Mouse (Mus musculus): ENCODE results near the gene Hist1h2af. TPM values are rescaled to one million over a fixed set of nuclear protein-coding genes. Genes with fewer than 3 reads are reported as not detected.

The Hist1h2af gene
- total RNA-seq, 1 experiment: 1,402 TPM

DNA sequence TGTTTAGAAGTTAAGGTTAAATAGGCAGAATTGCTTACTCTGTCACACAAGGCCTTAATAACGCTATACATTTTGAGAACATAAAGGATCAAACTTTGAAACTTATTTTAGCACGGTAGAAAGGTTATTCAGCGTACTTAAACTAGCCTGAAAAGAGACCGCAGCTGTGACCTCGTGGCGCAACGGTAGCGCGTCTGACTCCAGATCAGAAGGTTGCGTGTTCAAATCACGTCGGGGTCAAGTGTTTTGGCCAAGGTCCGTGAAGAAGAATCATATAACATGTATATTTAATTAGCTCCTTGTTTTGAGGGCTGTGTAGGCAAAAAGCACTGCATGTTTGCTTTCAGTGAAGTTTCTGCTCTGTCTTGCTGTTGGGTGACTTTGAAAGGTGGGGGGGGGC, 27.4 kb upstream of the Hist1h2af start:
- Histone ChIP-seq H3K27ac (ENCODE audit: insufficient read depth, low read depth, low read length, poor library complexity, severe bottlenecking) (peak overlapping the region; percentile 52; the same call in 1 of the 2 replicates), H3K4me1 (ENCODE audit: control insufficient read depth in 2 of 2, insufficient read depth in 2 of 2, low read length in 2 of 2, poor library complexity in 1 of 2) (peaks cover 5 to 6% of the 10 kb centered on the region in 2 experiments; a peak in 2 of 4 replicates), H3K36me3 (ENCODE audit: control insufficient read depth, insufficient read depth, low read length, poor library complexity, severe bottlenecking) (no peaks in the 10 kb centered on the region), H3K4me3 (ENCODE audit: insufficient read depth in 1 of 2, low read depth in 1 of 2, low read length in 2 of 2, poor library complexity in 1 of 2, severe bottlenecking in 1 of 2) (peak overlapping the region; percentile 53 to 69), H3K9me3 (ENCODE audit: control insufficient read depth, insufficient read depth, low read depth, low read length) (no peaks in the 10 kb centered on the region), H3K9ac (ENCODE audit: insufficient read depth, low read depth, low read length, poor library complexity, severe bottlenecking) (no peak overlapping the region; the same call in 1 of the 2 replicates)
- peak; percentile 72 for DNase-seq (ENCODE audit: low read depth, low spot score)
- TF ChIP-seq CHD2 (IDR thresholded peaks at IDR 0.05; ENCODE audit: low read depth, low read length) (no peak), MAFK (IDR thresholded peaks at IDR 0.05; ENCODE audit: insufficient read depth, low read depth, low read length) (0 out of 2 replicates have a peak, but pooled peaks have one; percentile 40)
- in situ Hi-C loops (cut with MboI; ENCODE audit: low sequenced_read_pairs in 2 of 2, unreplicated experiment in 2 of 2): loop anchor here (25.0 kb wide), 1 partner anchor 194 kb away; no protein-coding TSS in a partner anchor

DNA sequence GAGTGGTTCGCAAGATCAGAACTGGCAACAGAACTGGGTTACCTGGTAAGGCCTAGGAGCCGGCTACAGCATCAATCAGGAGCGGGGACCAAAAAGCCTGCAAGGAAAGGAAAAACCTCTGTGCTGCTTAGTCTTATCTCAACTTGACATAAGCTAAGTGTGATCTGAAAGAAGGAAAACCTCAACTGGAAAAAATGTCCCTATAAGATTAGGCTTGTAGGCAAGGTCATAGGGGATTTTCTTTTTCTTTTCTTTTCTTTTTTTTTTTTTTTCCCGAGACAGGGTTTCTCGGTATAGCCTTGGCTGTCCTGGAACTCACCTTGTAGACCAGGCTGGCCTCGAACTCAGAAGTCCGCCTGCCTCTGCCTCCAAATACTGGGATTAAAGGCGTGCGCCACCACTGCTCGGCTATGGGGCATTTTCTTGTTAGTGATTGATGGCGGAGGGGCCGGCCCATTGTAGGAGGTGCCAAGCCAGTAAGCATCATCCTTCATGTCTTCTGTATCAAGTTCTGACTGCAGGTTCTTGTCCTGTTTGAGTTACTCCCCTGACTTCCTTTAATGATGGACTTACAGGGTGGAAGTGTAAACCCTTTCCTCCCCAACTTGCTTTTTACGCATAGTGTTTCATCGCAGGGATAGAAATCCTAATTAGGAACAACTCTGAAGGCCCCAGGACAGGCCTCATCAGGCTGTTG, 26.7 kb upstream of the Hist1h2af start:
- no peaks in the 10 kb centered on the region for H3K36me3 ChIP-seq (ENCODE audit: control insufficient read depth, insufficient read depth, low read length, poor library complexity, severe bottlenecking)
- H3K9ac ChIP-seq (ENCODE audit: insufficient read depth, low read depth, low read length, poor library complexity, severe bottlenecking): peak overlapping the region; percentile 38; the same call in 1 of the 2 replicates
- in situ Hi-C loops (cut with MboI; ENCODE audit: low sequenced_read_pairs in 2 of 2, unreplicated experiment in 2 of 2): loop anchor here (25.0 kb wide), 1 partner anchor 195 kb away; no protein-coding TSS in a partner anchor
- peak; percentile 79 for DNase-seq (ENCODE audit: low read depth, low spot score)
- peaks cover 6 to 7% of the 10 kb centered on the region in 2 experiments; a peak in 2 of 4 replicates for H3K4me1 ChIP-seq (ENCODE audit: control insufficient read depth in 2 of 2, insufficient read depth in 2 of 2, low read length in 2 of 2, poor library complexity in 1 of 2)
- H3K4me3 ChIP-seq (ENCODE audit: insufficient read depth in 1 of 2, low read depth in 1 of 2, low read length in 2 of 2, poor library complexity in 1 of 2, severe bottlenecking in 1 of 2): peak overlapping the region; percentile 51 to 69
- TF ChIP-seq ZC3H11A (IDR thresholded peaks at IDR 0.05; ENCODE audit: borderline replicate concordance, low read depth, low read length) (no peak), ZNF384 (IDR thresholded peaks at IDR 0.05; ENCODE audit: low read depth, low read length) (peak; percentile 65; the same call in 1 of the 2 replicates), HCFC1 (IDR thresholded peaks at IDR 0.05; ENCODE audit: borderline replicate concordance, insufficient read depth, low read length) (no peak), CHD2 (IDR thresholded peaks at IDR 0.05; ENCODE audit: low read depth, low read length) (no peak), MAFK (IDR thresholded peaks at IDR 0.05; ENCODE audit: insufficient read depth, low read depth, low read length) (no peak)
- no peaks in the 10 kb centered on the region for H3K9me3 ChIP-seq (ENCODE audit: control insufficient read depth, insufficient read depth, low read depth, low read length)
- peak overlapping the region; percentile 52; the same call in 1 of the 2 replicates for H3K27ac ChIP-seq (ENCODE audit: insufficient read depth, low read depth, low read length, poor library complexity, severe bottlenecking)

DNA sequence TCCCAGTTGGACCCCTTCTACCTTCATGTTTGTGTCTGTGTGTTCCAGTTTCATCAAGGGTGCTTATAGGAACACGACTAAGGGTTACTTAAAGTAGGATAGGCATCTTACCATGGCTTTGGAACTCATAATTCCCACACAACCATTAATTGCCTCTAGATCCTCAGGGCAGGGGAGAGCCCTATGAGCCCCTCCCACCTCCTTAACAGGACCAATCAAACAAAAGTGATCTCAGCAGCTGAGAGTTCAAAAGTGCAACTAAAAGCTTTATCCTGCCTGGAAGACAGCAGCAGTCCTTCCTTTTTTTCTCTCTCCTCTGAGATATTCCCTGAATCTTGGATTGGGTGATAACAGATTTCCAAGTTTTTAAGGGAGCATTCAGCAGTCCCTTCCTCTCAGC, 23.6 kb upstream of the Hist1h2af start:
- Histone ChIP-seq H3K36me3 (ENCODE audit: control insufficient read depth, insufficient read depth, low read length, poor library complexity, severe bottlenecking) (no peaks in the 10 kb centered on the region), H3K9ac (ENCODE audit: insufficient read depth, low read depth, low read length, poor library complexity, severe bottlenecking) (no peak overlapping the region), H3K9me3 (ENCODE audit: control insufficient read depth, insufficient read depth, low read depth, low read length) (no peaks in the 10 kb centered on the region), H3K4me3 (ENCODE audit: insufficient read depth in 1 of 2, low read depth in 1 of 2, low read length in 2 of 2, poor library complexity in 1 of 2, severe bottlenecking in 1 of 2) (no peak overlapping the region), H3K27ac (ENCODE audit: insufficient read depth, low read depth, low read length, poor library complexity, severe bottlenecking) (no peak overlapping the region), H3K4me1 (ENCODE audit: control insufficient read depth in 2 of 2, insufficient read depth in 2 of 2, low read length in 2 of 2, poor library complexity in 1 of 2) (peaks cover 9 to 11% of the 10 kb centered on the region in 2 experiments; a peak in 2 of 4 replicates)
- TF ChIP-seq MAFK (IDR thresholded peaks at IDR 0.05; ENCODE audit: insufficient read depth, low read depth, low read length): no peak
- TF ChIP-seq ZC3H11A (IDR thresholded peaks at IDR 0.05; ENCODE audit: borderline replicate concordance, low read depth, low read length): no peak
- no peak for TF ChIP-seq ZNF384 (IDR thresholded peaks at IDR 0.05; ENCODE audit: low read depth, low read length)
- TF ChIP-seq HCFC1 (IDR thresholded peaks at IDR 0.05; ENCODE audit: borderline replicate concordance, insufficient read depth, low read length): no peak
- TF ChIP-seq CHD2 (IDR thresholded peaks at IDR 0.05; ENCODE audit: low read depth, low read length): no peak
- in situ Hi-C loops (cut with MboI; ENCODE audit: low sequenced_read_pairs in 2 of 2, unreplicated experiment in 2 of 2): loop anchor here (25.0 kb wide), 1 partner anchor 198 kb away; no protein-coding TSS in a partner anchor
- DNase-seq (ENCODE audit: low read depth, low spot score): no peak

DNA sequence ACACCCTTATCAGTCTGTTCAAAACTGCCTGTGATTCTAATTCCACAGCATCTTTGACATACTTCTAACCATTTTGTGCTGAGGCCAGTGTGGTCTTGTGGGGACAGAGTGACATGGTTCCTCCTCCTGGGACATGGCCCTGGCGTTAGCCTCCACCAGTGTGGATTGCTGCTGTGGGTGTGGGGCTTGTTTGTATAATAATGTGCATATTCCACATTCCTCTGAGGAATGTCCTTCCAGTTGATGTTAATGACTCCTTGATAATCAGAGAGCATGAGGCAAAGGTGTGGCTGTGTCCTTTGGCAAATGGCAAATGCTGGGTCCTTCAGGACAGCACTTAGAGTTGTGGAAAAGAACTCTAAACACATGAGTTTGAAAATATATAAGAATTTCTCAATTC, 20.2 kb upstream of the Hist1h2af start:
- peaks cover 5 to 13% of the 10 kb centered on the region in 2 experiments; a peak in 2 of 4 replicates for H3K4me1 ChIP-seq (ENCODE audit: control insufficient read depth in 2 of 2, insufficient read depth in 2 of 2, low read length in 2 of 2, poor library complexity in 1 of 2)
- in situ Hi-C loops (cut with MboI; ENCODE audit: low sequenced_read_pairs in 2 of 2, unreplicated experiment in 2 of 2): loop anchor here (25.0 kb wide), 1 partner anchor 201 kb away; no protein-coding TSS in a partner anchor

More for the DNA sequence above, 20.2 kb upstream of the Hist1h2af start:
- H3K9me3 ChIP-seq (ENCODE audit: control insufficient read depth, insufficient read depth, low read depth, low read length): no peaks in the 10 kb centered on the region
- no peaks in the 10 kb centered on the region for H3K36me3 ChIP-seq (ENCODE audit: control insufficient read depth, insufficient read depth, low read length, poor library complexity, severe bottlenecking)
- H3K4me3 ChIP-seq (ENCODE audit: insufficient read depth in 1 of 2, low read depth in 1 of 2, low read length in 2 of 2, poor library complexity in 1 of 2, severe bottlenecking in 1 of 2): no peak overlapping the region
- H3K27ac ChIP-seq (ENCODE audit: insufficient read depth, low read depth, low read length, poor library complexity, severe bottlenecking): no peak overlapping the region
- DNase-seq (ENCODE audit: low read depth, low spot score): no peak
- H3K9ac ChIP-seq (ENCODE audit: insufficient read depth, low read depth, low read length, poor library complexity, severe bottlenecking): no peak overlapping the region
- TF ChIP-seq HCFC1 (IDR thresholded peaks at IDR 0.05; ENCODE audit: borderline replicate concordance, insufficient read depth, low read length) (no peak), CHD2 (IDR thresholded peaks at IDR 0.05; ENCODE audit: low read depth, low read length) (no peak)
